9 mouse cellular contexts compared by ENCODE assay signal in the genomic region with DNA sequence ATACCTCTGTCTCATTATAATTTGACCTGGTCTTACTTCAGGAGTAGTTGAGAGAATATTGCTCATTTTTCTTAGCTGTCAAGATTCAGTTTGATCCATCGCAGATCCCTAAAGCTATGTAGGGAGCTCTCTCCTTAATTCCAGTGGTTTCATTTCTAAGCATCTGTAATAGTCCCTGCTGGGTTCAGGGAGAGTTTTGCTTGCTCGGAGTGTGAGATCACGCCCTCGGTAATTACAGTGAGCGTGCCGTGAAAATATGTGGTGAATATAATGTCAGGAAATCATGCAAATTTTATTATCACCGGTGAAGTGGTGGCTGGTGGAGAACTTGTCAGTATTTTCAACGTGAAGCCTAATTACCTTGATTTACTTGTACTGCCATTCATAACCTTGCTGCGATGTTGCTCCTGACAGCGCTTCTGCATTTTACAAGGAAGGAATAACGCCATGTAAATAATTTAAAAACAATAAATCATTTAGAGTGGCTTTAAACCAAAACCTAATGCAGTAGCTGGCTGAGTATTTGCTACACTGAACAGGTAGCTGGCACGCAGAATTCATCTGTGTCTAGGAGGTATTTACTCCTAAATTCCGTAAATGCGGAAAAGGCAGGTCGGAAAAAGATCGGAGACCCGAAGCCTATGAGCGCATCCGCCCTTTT. TPM values are rescaled to one million over a fixed set of nuclear protein-coding genes. Genes with fewer than 3 reads are reported as not detected.
DNase-seq lines count a peak whose midpoint lies in the region; ATAC-seq and TF ChIP-seq lines count a peak whose summit lies in the region.
"Had no signal": no experiment of that assay in that cellular context is flagged by ENCODE, and none has a peak within 500 bp of the region (broad histone marks: within the 10 kb centered on the region; RNA-seq: fewer than 3 reads in every experiment).

No protein-coding gene starts in this region.

- peak overlapping the region; percentile 36 for H3K4me2 ChIP-seq in kidney, embryonic 14.5 days (replicated peaks; ENCODE audit: low read depth, low read length)
- H3K4me2 ChIP-seq in embryonic facial prominence, embryonic 13.5 days, result peak overlapping the region; percentile 51
- peak overlapping the region; percentile 53 for H3K4me2 ChIP-seq in hindbrain, embryonic 13.5 days
- H3K4me2 ChIP-seq in midbrain, embryonic 14.5 days (ENCODE audit: low read length), result peak overlapping the region; percentile 56

- no peak for TF ChIP-seq CTCF in kidney, adult 2 months (conservative IDR thresholded peaks at IDR 0.05; ENCODE audit: insufficient read depth, insufficient read length, low read depth, low read length)

- H3K27me3 ChIP-seq in kidney, embryonic 14.5 days (ENCODE audit: control insufficient read depth, insufficient read depth, low read length), result peaks cover 20% of the 10 kb centered on the region; the same call in 1 of the 2 replicates
- H3K27me3 ChIP-seq in kidney, adult 2 months (replicated peaks; ENCODE audit: control insufficient read depth, insufficient read depth, low read length), result no peaks in the 10 kb centered on the region; the same call in 1 of the 2 replicates
- H3K27me3 ChIP-seq in embryonic facial prominence, embryonic 13.5 days, result peaks cover 43% of the 10 kb centered on the region
- H3K27me3 ChIP-seq in hindbrain, embryonic 13.5 days, result peaks cover 38% of the 10 kb centered on the region
- no peaks in the 10 kb centered on the region for H3K27me3 ChIP-seq in midbrain, embryonic 14.5 days (ENCODE audit: control insufficient read depth, insufficient read depth, low read length)

- no peak for DNase-seq in kidney, adult 2 months
- DNase-seq in midbrain, embryonic 14.5 days, result peak; percentile 50
- no peak for DNase-seq in natural killer cell, adult 2 months (ENCODE audit: low spot score in 2 of 2)
- no peak for DNase-seq in T-cell, adult 2 months (ENCODE audit: low spot score)
- DNase-seq: adrenal gland, postnatal 14 days had no signal

- peak overlapping the region; percentile 28 for H3K4me3 ChIP-seq in kidney, embryonic 14.5 days (ENCODE audit: low read length)
- no peak overlapping the region for H3K4me3 ChIP-seq in kidney, adult 2 months (ENCODE audit: insufficient read depth, low read depth, low read length)
- peak overlapping the region; percentile 24 for H3K4me3 ChIP-seq in embryonic facial prominence, embryonic 13.5 days
- peak overlapping the region; percentile 35 for H3K4me3 ChIP-seq in hindbrain, embryonic 13.5 days
- H3K4me3 ChIP-seq in midbrain, embryonic 14.5 days (replicated peaks; ENCODE audit: low read depth, low read length), result peak overlapping the region; percentile 26

- H3K9ac ChIP-seq in kidney, embryonic 14.5 days (ENCODE audit: low read depth, low read length), result no peak overlapping the region
- no peak overlapping the region for H3K9ac ChIP-seq in embryonic facial prominence, embryonic 13.5 days
- 0 out of 2 replicates have a peak overlapping the region, but pooled peaks have one; percentile 31 for H3K9ac ChIP-seq in hindbrain, embryonic 13.5 days
- H3K9ac ChIP-seq in midbrain, embryonic 14.5 days (replicated peaks; ENCODE audit: low read length), result peak overlapping the region; percentile 27; the same call in 1 of the 2 replicates

- WGBS in kidney, embryonic 14.5 days, result 3% methylated on average over 19 of the region's 19 CpGs
- 4% methylated on average over 19 of the region's 19 CpGs for WGBS in kidney, adult 2 months
- 2% methylated on average over 19 of the region's 19 CpGs for WGBS in embryonic facial prominence, embryonic 13.5 days
- 3% methylated on average over 19 of the region's 19 CpGs for WGBS in hindbrain, embryonic 13.5 days
- WGBS in midbrain, embryonic 14.5 days, result 3% methylated on average over 19 of the region's 19 CpGs

- TF ChIP-seq POLR2A in kidney, adult 2 months (IDR thresholded peaks at IDR 0.05; ENCODE audit: low read depth, low read length), result no peak

- peaks cover 5% of the 10 kb centered on the region; the same call in 1 of the 2 replicates for H3K4me1 ChIP-seq in kidney, embryonic 14.5 days (ENCODE audit: control insufficient read depth, insufficient read depth, low read length)
- H3K4me1 ChIP-seq in kidney, adult 2 months (ENCODE audit: control insufficient read depth, insufficient read depth, low read length), result no peaks in the 10 kb centered on the region
- H3K4me1 ChIP-seq in embryonic facial prominence, embryonic 13.5 days, result peaks cover 15% of the 10 kb centered on the region
- H3K4me1 ChIP-seq in hindbrain, embryonic 13.5 days (replicated peaks), result peaks cover 15% of the 10 kb centered on the region
- H3K4me1 ChIP-seq in midbrain, embryonic 14.5 days (ENCODE audit: control insufficient read depth, insufficient read depth, low read length), result 0 out of 2 replicates have a peak, but pooled peaks cover 10% of the 10 kb centered on the region

- H3K9me3 ChIP-seq in kidney, embryonic 14.5 days (ENCODE audit: control insufficient read depth, low read length), result no peaks in the 10 kb centered on the region
- H3K9me3 ChIP-seq in embryonic facial prominence, embryonic 13.5 days, result no peaks in the 10 kb centered on the region
- H3K9me3 ChIP-seq in hindbrain, embryonic 13.5 days, result no peaks in the 10 kb centered on the region
- H3K9me3 ChIP-seq in midbrain, embryonic 14.5 days (ENCODE audit: control insufficient read depth, low read length), result no peaks in the 10 kb centered on the region

- ATAC-seq in kidney, embryonic 14.5 days (ENCODE audit: low FRiP score, low TSS enrichment), result no peak
- no peak for ATAC-seq in embryonic facial prominence, embryonic 13.5 days (ENCODE audit: insufficient number of reproducible peaks, insufficient read depth, low FRiP score, low TSS enrichment, low read depth)
- no peak for ATAC-seq in hindbrain, embryonic 13.5 days (ENCODE audit: low FRiP score)
- no peak for ATAC-seq in midbrain, embryonic 14.5 days (ENCODE audit: low FRiP score, low TSS enrichment)
- no peak for ATAC-seq in CD4-positive, CD25-positive, alpha-beta regulatory T cell, adult 4 months

- no peaks in the 10 kb centered on the region for H3K36me3 ChIP-seq in kidney, embryonic 14.5 days (ENCODE audit: control insufficient read depth, insufficient read depth, low read length)
- H3K36me3 ChIP-seq in kidney, adult 2 months (ENCODE audit: control insufficient read depth, insufficient read depth, low read length), result no peaks in the 10 kb centered on the region
- H3K36me3 ChIP-seq in embryonic facial prominence, embryonic 13.5 days, result no peaks in the 10 kb centered on the region
- H3K36me3 ChIP-seq in hindbrain, embryonic 13.5 days, result no peaks in the 10 kb centered on the region
- no peaks in the 10 kb centered on the region for H3K36me3 ChIP-seq in midbrain, embryonic 14.5 days (ENCODE audit: control insufficient read depth, insufficient read depth, low read length)

- no peak overlapping the region for H3K27ac ChIP-seq in kidney, embryonic 14.5 days (ENCODE audit: low read depth, low read length)
- H3K27ac ChIP-seq in kidney, adult 2 months (ENCODE audit: insufficient read depth, low read depth, low read length), result no peak overlapping the region
- H3K27ac ChIP-seq in embryonic facial prominence, embryonic 13.5 days, result no peak overlapping the region
- H3K27ac ChIP-seq in hindbrain, embryonic 13.5 days, result no peak overlapping the region
- H3K27ac ChIP-seq in midbrain, embryonic 14.5 days (replicated peaks; ENCODE audit: low read depth, low read length), result no peak overlapping the region

RNA-seq across cellular contexts. Expression of a gene that starts 36.6 kb away (rescaled TPM):
- 0.43 and 0.63 TPM in 2 replicates for polyA plus RNA-seq in kidney, embryonic 14.5 days (2014; fragmentation: Nextera tagmentation; extraction: Ambion mirVana)
- not detected in 2 replicates for polyA plus RNA-seq in kidney, adult 2 months (2012; rRNA removed)
- 0.95 and 1.2 TPM in 2 replicates for polyA plus RNA-seq in embryonic facial prominence, embryonic 13.5 days (2015; fragmentation: Nextera tagmentation; extraction: Ambion mirVana)
- polyA plus RNA-seq in hindbrain, embryonic 13.5 days (2015; fragmentation: Nextera tagmentation; extraction: Ambion mirVana), result 1.2 and 2.7 TPM in 2 replicates
- 0.59 and 1.3 TPM in 2 replicates for polyA plus RNA-seq in midbrain, embryonic 14.5 days (2014; fragmentation: Nextera tagmentation; extraction: Ambion mirVana)
- not detected for polyA plus RNA-seq in CD4-positive, CD25-positive, alpha-beta regulatory T cell, adult 4 months (2017; shearing (Covaris generic))

RNA-seq across cellular contexts. Expression of a gene that starts 38.5 kb away (rescaled TPM):
- polyA plus RNA-seq in kidney, embryonic 14.5 days (2014; fragmentation: Nextera tagmentation; extraction: Ambion mirVana), result 0.32 and 0.57 TPM in 2 replicates
- not detected in 2 replicates for polyA plus RNA-seq in kidney, adult 2 months (2012; rRNA removed)
- 0.28 and 0.66 TPM in 2 replicates for polyA plus RNA-seq in embryonic facial prominence, embryonic 13.5 days (2015; fragmentation: Nextera tagmentation; extraction: Ambion mirVana)
- 0.71 and 1.5 TPM in 2 replicates for polyA plus RNA-seq in hindbrain, embryonic 13.5 days (2015; fragmentation: Nextera tagmentation; extraction: Ambion mirVana)
- polyA plus RNA-seq in midbrain, embryonic 14.5 days (2014; fragmentation: Nextera tagmentation; extraction: Ambion mirVana), result 1.1 and 1.4 TPM in 2 replicates
- polyA plus RNA-seq in CD4-positive, CD25-positive, alpha-beta regulatory T cell, adult 4 months (2017; shearing (Covaris generic)), result not detected

Comparison
In these comparisons a context has a peak if more than half of its experiments do, and no peak if none do; other contexts are left out.
1. H3K9ac ChIP-seq: peak in hindbrain, embryonic 13.5 days (single experiment) and midbrain, embryonic 14.5 days (single experiment); none in kidney, embryonic 14.5 days (single experiment) and embryonic facial prominence, embryonic 13.5 days (single experiment).
2. Peak in every context shown above with its lines, with median percentiles within 50 percentile points of each other: H3K4me2 ChIP-seq.